Mouse (Mus musculus) hindbrain, embryonic 13.5 days (tissue): Measurements from ENCODE around the gene Gm21962. TPM values are rescaled to one million over a fixed set of nuclear protein-coding genes. Genes with fewer than 3 reads are reported as not detected.
A peak's percentile ranks its signal among the peaks of the same experiment; 100 is the strongest.

Experiments
- ATAC-seq: fragments of 200-750 bp; cut with Nextera tagmentation; 2 replicates; pipeline ENCODE4 v1.8.0; 2017; ENCODE audit warnings: moderate TSS enrichment; ENCODE audit not compliant: low FRiP score
- H3K27ac ChIP-seq: fragments of 300-500 bp; sonication (generic); 2 replicates; pipeline ENCODE4 v1.5.1; 2015; ENCODE audit warnings: inconsistent platforms, mild to moderate bottlenecking, moderate library complexity
- H3K27me3 ChIP-seq: fragments of 300-500 bp; sonication (generic); 2 replicates; pipeline ENCODE4 v1.6.1; 2015; ENCODE audit warnings: mild to moderate bottlenecking, inconsistent platforms
- H3K36me3 ChIP-seq: fragments of 300-500 bp; sonication (generic); 2 replicates; pipeline ENCODE4 v1.6.1; 2015; ENCODE audit warnings: mild to moderate bottlenecking, inconsistent platforms
- H3K4me1 ChIP-seq: fragments of 300-500 bp; sonication (generic); replicated peaks from 2 replicates; pipeline ENCODE4 v1.6.1; 2015; ENCODE audit warnings: inconsistent platforms
- H3K4me2 ChIP-seq: fragments of 300-500 bp; sonication (generic); 2 replicates; pipeline ENCODE4 v1.6.1; 2015; ENCODE audit warnings: inconsistent platforms, mild to moderate bottlenecking, moderate library complexity
- H3K4me3 ChIP-seq: fragments of 300-500 bp; sonication (generic); 2 replicates; pipeline ENCODE4 v1.5.1; 2015; ENCODE audit warnings: mild to moderate bottlenecking, inconsistent platforms
- H3K9ac ChIP-seq: fragments of 300-500 bp; sonication (generic); 2 replicates; pipeline ENCODE4 v1.6.1; 2015; ENCODE audit warnings: mild to moderate bottlenecking, inconsistent platforms
- H3K9me3 ChIP-seq: fragments of 300-500 bp; sonication (generic); 2 replicates; pipeline ENCODE4 v1.6.1; 2016; ENCODE audit warnings: inconsistent platforms
- WGBS: fragments of 180-500 bp; shearing (Covaris S2); methylation state at CpG from one replicate; pipeline ENCODE4 v1.1.7; 2015; 5-methylcytosine and 5-hydroxymethylcytosine counted together
- polyA plus RNA-seq: library from polyadenylated mRNA; unstranded; fragments of >200 nt; fragmentation: Nextera tagmentation; extraction: Ambion mirVana; gene quantifications from 2 replicates; pipeline ENCODE4 v1.2.1, GENCODE M21; 2015

The Gm21962 gene
- polyA plus RNA-seq, 1 experiment from 2014 or later: not detected

GRCm38 (mm10) chr3:137647427-137648100 lies 23.8 kb upstream of the Gm21962 start:
- Histone ChIP-seq H3K27ac (no peak overlapping the region), H3K27me3 (no peaks in the 10 kb centered on the region), H3K4me3 (no peak overlapping the region), H3K9me3 (no peaks in the 10 kb centered on the region), H3K4me2 (no peak overlapping the region), H3K36me3 (no peaks in the 10 kb centered on the region), H3K9ac (no peak overlapping the region), H3K4me1 (no peaks in the 10 kb centered on the region; the same call in 1 of the 2 replicates)
- ATAC-seq: no peak
- WGBS: 75% methylated on average over 12 of the region's 12 CpGs

GRCm38 (mm10) chr3:137649112-137649511 lies 22.2 kb upstream of the Gm21962 start:
- 47% methylated on average over 5 of the region's 5 CpGs for WGBS
- Histone ChIP-seq H3K36me3 (no peaks in the 10 kb centered on the region), H3K4me2 (no peak overlapping the region), H3K9me3 (no peaks in the 10 kb centered on the region), H3K27ac (peak overlapping the region; percentile 12; the same call in 1 of the 2 replicates), H3K9ac (no peak overlapping the region), H3K4me1 (no peaks in the 10 kb centered on the region; the same call in 1 of the 2 replicates), H3K27me3 (no peaks in the 10 kb centered on the region), H3K4me3 (no peak overlapping the region)
- no peak for ATAC-seq

- Histone ChIP-seq H3K4me1 (no peaks in the 10 kb centered on the region; the same call in 1 of the 2 replicates), H3K4me3 (no peak overlapping the region), H3K27ac (no peak overlapping the region), H3K4me2 (no peak overlapping the region), H3K9me3 (no peaks in the 10 kb centered on the region), H3K9ac (no peak overlapping the region), H3K36me3 (no peaks in the 10 kb centered on the region), H3K27me3 (no peaks in the 10 kb centered on the region)
- ATAC-seq: no peak
- WGBS: 95% methylated on average over 2 of the region's 2 CpGs
Measured at GRCm38 (mm10) chr3:137652853-137653252, 18.5 kb upstream of the Gm21962 start.

- peak; percentile 80 for ATAC-seq
- Histone ChIP-seq H3K36me3 (no peaks in the 10 kb centered on the region), H3K27ac (peak overlapping the region; percentile 69), H3K4me2 (no peak overlapping the region), H3K4me1 (peaks cover 24% of the 10 kb centered on the region), H3K9me3 (no peaks in the 10 kb centered on the region), H3K27me3 (no peaks in the 10 kb centered on the region), H3K4me3 (no peak overlapping the region), H3K9ac (no peak overlapping the region)
- WGBS: 11% methylated on average over 3 of the region's 3 CpGs
Measured at GRCm38 (mm10) chr3:137680923-137681322, 9.6 kb downstream of the Gm21962 start.

GRCm38 (mm10) chr3:137682911-137683806 lies 11.8 kb downstream of the Gm21962 start:
- H3K27ac ChIP-seq: peak overlapping the region; percentile 87
- H3K36me3 ChIP-seq: no peaks in the 10 kb centered on the region
- no peaks in the 10 kb centered on the region for H3K9me3 ChIP-seq
- peak; percentile 95 for ATAC-seq
- peaks cover 24% of the 10 kb centered on the region for H3K4me1 ChIP-seq
- no peaks in the 10 kb centered on the region for H3K27me3 ChIP-seq
- WGBS: 6% methylated on average over 7 of the region's 7 CpGs
- H3K4me2 ChIP-seq: peak overlapping the region; percentile 44
- H3K9ac ChIP-seq: 0 out of 2 replicates have a peak overlapping the region, but pooled peaks have one; percentile 24
- no peak overlapping the region for H3K4me3 ChIP-seq

- Histone ChIP-seq H3K27me3 (no peaks in the 10 kb centered on the region), H3K36me3 (no peaks in the 10 kb centered on the region), H3K27ac (peak overlapping the region; percentile 87), H3K9me3 (no peaks in the 10 kb centered on the region), H3K9ac (0 out of 2 replicates have a peak overlapping the region, but pooled peaks have one; percentile 24), H3K4me2 (peak overlapping the region; percentile 44), H3K4me1 (peaks cover 24% of the 10 kb centered on the region), H3K4me3 (no peak overlapping the region)
- WGBS: 17% methylated on average over 6 of the region's 6 CpGs
- ATAC-seq: peak; percentile 84
Measured at GRCm38 (mm10) chr3:137683807-137684403, 12.6 kb downstream of the Gm21962 start.

GRCm38 (mm10) chr3:137686932-137687331 lies 15.6 kb downstream of the Gm21962 start:
- Histone ChIP-seq H3K9ac (no peak overlapping the region), H3K36me3 (no peaks in the 10 kb centered on the region), H3K4me3 (no peak overlapping the region), H3K4me1 (peaks cover 16% of the 10 kb centered on the region), H3K9me3 (no peaks in the 10 kb centered on the region), H3K4me2 (no peak overlapping the region), H3K27ac (no peak overlapping the region), H3K27me3 (no peaks in the 10 kb centered on the region)
- ATAC-seq: no peak
- 98% methylated on average over 2 of the region's 2 CpGs for WGBS

- H3K4me3 ChIP-seq: no peak overlapping the region
- H3K36me3 ChIP-seq: no peaks in the 10 kb centered on the region
- no peaks in the 10 kb centered on the region for H3K27me3 ChIP-seq
- no peak for ATAC-seq
- H3K4me2 ChIP-seq: no peak overlapping the region
- H3K9me3 ChIP-seq: no peaks in the 10 kb centered on the region
- H3K9ac ChIP-seq: no peak overlapping the region
- H3K4me1 ChIP-seq: no peaks in the 10 kb centered on the region
- no peak overlapping the region for H3K27ac ChIP-seq
Measured at GRCm38 (mm10) chr3:137691503-137691902, 20.2 kb downstream of the Gm21962 start.

- ATAC-seq: no peak
- WGBS: 65% methylated on average over 2 of the region's 2 CpGs
- Histone ChIP-seq H3K9ac (no peak overlapping the region), H3K4me1 (no peaks in the 10 kb centered on the region), H3K9me3 (no peaks in the 10 kb centered on the region), H3K27ac (no peak overlapping the region), H3K36me3 (no peaks in the 10 kb centered on the region), H3K4me3 (no peak overlapping the region), H3K27me3 (no peaks in the 10 kb centered on the region), H3K4me2 (no peak overlapping the region)
Measured at GRCm38 (mm10) chr3:137715946-137716345, 44.6 kb downstream of the Gm21962 start.

- H3K4me2 ChIP-seq: no peak overlapping the region
- H3K9me3 ChIP-seq: no peaks in the 10 kb centered on the region
- no peak overlapping the region for H3K4me3 ChIP-seq
- no peak overlapping the region for H3K9ac ChIP-seq
- H3K36me3 ChIP-seq: no peaks in the 10 kb centered on the region
- ATAC-seq: no peak
- H3K27me3 ChIP-seq: no peaks in the 10 kb centered on the region
- H3K4me1 ChIP-seq: no peaks in the 10 kb centered on the region
- H3K27ac ChIP-seq: no peak overlapping the region
- 57% methylated on average over 3 of the region's 3 CpGs for WGBS
Measured at GRCm38 (mm10) chr3:137716573-137717157, 45.3 kb downstream of the Gm21962 start.
